Mouse (Mus musculus): ENCODE data around the gene Elmsan1.

- TF ChIP-seq HCFC1 (IDR thresholded peaks at IDR 0.05; ENCODE audit: borderline replicate concordance, insufficient read depth, low read length) (no peak), CHD2 (IDR thresholded peaks at IDR 0.05; ENCODE audit: low read depth, low read length) (no peak), ZNF384 (IDR thresholded peaks at IDR 0.05; ENCODE audit: low read depth, low read length) (no peak)
Measured at GRCm38 (mm10) chr12:84119584-84119983, 99.1 kb downstream of the Elmsan1 start.

Data from ES-E14 (cell line).